Mouse (Mus musculus) limb, embryonic 14.5 days (tissue): ENCODE measurements around the gene Nosip. TPM values are rescaled to one million over a fixed set of nuclear protein-coding genes. Genes with fewer than 3 reads are reported as not detected.

Experiments
- ATAC-seq: fragments of 200-750 bp; cut with Nextera tagmentation; 2 replicates; pipeline ENCODE4 v1.8.0; 2017; ENCODE audit warnings: low read depth, moderate number of reproducible peaks, moderate TSS enrichment; ENCODE audit not compliant: low FRiP score
- DNase-seq: peaks from one replicate; pipeline ENCODE4 v3.0.0-alpha.2; 2015; ENCODE audit warnings: low spot score
- H3K27ac ChIP-seq: fragments of 300-500 bp; sonication (generic); replicated peaks from 2 replicates; pipeline ENCODE4 v1.5.1; 2014; ENCODE audit warnings: low read depth, mild to moderate bottlenecking, low read length, moderate library complexity, mixed read lengths
- H3K27me3 ChIP-seq: fragments of 300-500 bp; sonication (generic); 2 replicates; pipeline ENCODE4 v1.6.1; 2014; ENCODE audit warnings: low read length, mixed read lengths; ENCODE audit not compliant: control insufficient read depth, insufficient read depth
- H3K36me3 ChIP-seq: fragments of 300-500 bp; sonication (generic); 2 replicates; pipeline ENCODE4 v1.6.1; 2014; ENCODE audit warnings: mild to moderate bottlenecking, low read length, moderate library complexity, mixed read lengths; ENCODE audit not compliant: control insufficient read depth, insufficient read depth
- H3K4me1 ChIP-seq: fragments of 300-500 bp; sonication (generic); 2 replicates; pipeline ENCODE4 v1.6.1; 2014; ENCODE audit warnings: antibody characterized with exemption, low read length, mixed read lengths; ENCODE audit not compliant: control insufficient read depth, insufficient read depth
- H3K4me2 ChIP-seq: fragments of 300-500 bp; sonication (generic); replicated peaks from 2 replicates; pipeline ENCODE4 v1.6.1; 2014; ENCODE audit warnings: low read depth, mild to moderate bottlenecking, low read length, moderate library complexity; ENCODE audit not compliant: severe bottlenecking
- H3K4me3 ChIP-seq: fragments of 300-500 bp; sonication (generic); replicated peaks from 2 replicates; pipeline ENCODE4 v1.5.1; 2014; ENCODE audit warnings: low read length
- H3K9ac ChIP-seq: fragments of 300-500 bp; sonication (generic); 2 replicates; pipeline ENCODE4 v1.6.1; 2014; ENCODE audit warnings: mild to moderate bottlenecking, low read depth, low read length, moderate library complexity; ENCODE audit not compliant: severe bottlenecking
- H3K9me3 ChIP-seq: fragments of 300-500 bp; sonication (generic); 2 replicates; pipeline ENCODE4 v1.6.1; 2016; ENCODE audit warnings: low read length; ENCODE audit not compliant: control insufficient read depth
- POLR2A ChIP-seq: fragments of 200-500 bp; IDR thresholded peaks from 2 replicates; pipeline ENCODE4 v1.8.0; 2012; ENCODE audit warnings: inconsistent platforms, mild to moderate bottlenecking, moderate library complexity, borderline replicate concordance; ENCODE audit not compliant: insufficient read depth, insufficient read length; ENCODE audit errors: extremely low read depth
- WGBS: fragments of 180-500 bp; shearing (Covaris S2); extraction: QIAGEN DNeasy Blood & Tissue Kit; methylation state at CpG from one replicate; pipeline ENCODE4 v1.1.7; 2014; 5-methylcytosine and 5-hydroxymethylcytosine counted together
- polyA plus RNA-seq, 2 experiments: library from polyadenylated mRNA; depleted of rRNA in 1 of 2; stranded (reverse) in 1 of 2; unstranded in 1 of 2; fragments of >200 nt; fragmentation: Nextera tagmentation in 1 of 2; extraction: Ambion mirVana in 1 of 2; gene quantifications; 2 replicates each; pipeline versions ENCODE4 v1.2.1 to v1.2.3; 2012 to 2014

Nosip gene
- polyA plus RNA-seq, 2 experiments, result 68.1 to 82.7 TPM

DNA sequence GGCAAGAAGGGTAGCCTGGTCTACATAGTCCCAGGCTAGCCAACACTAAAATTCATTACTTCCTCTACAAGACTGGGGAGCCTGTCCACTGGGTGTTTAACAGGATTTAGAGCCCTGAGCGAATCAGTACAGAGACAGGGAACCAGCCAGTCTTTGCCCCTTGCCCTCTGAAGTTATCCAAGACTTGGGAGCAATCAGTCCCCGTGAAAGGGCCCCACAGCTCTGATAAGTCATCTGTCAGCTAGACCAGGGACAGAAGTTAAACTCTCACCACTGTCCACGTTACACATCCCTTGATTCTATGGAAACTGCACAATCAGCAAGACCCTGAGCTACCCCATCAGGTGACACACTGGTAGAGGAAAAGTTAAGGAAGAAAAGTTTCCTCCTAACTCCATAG is 50.3 kb downstream of the Nosip start:
- H3K4me3 ChIP-seq, result no peak overlapping the region
- no peaks in the 10 kb centered on the region for H3K27me3 ChIP-seq
- WGBS, result 50% methylated on average over 3 of the region's 3 CpGs
- no peaks in the 10 kb centered on the region for H3K36me3 ChIP-seq
- no peak for TF ChIP-seq POLR2A
- DNase-seq (no peak), ATAC-seq (no peak)
- H3K27ac ChIP-seq, result no peak overlapping the region
- no peaks in the 10 kb centered on the region for H3K9me3 ChIP-seq
- no peak overlapping the region for H3K4me2 ChIP-seq
- H3K4me1 ChIP-seq, result no peaks in the 10 kb centered on the region
- H3K9ac ChIP-seq, result no peak overlapping the region

DNA sequence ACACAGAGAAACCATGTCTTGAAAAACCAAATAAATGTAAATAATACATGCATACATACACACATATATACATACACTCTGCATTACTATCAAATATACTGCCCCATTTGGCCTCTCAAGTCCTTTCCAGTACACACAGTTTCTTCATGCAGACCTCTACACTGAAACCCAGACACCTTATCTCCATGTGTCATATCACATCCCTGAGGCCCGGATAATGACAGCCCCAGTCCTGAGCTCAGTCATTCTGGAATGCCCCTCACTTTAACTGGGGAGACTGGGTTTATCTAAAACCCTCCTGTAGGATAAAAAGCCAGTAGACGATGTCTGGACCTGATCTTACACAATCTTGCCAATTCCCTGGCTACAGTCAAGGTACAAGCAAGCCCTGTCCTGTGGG is 51.2 kb downstream of the Nosip start:
- Histone ChIP-seq H3K4me1 (no peaks in the 10 kb centered on the region), H3K9ac (no peak overlapping the region), H3K27me3 (no peaks in the 10 kb centered on the region), H3K9me3 (no peaks in the 10 kb centered on the region), H3K36me3 (0 out of 2 replicates have a peak, but pooled peaks cover 2% of the 10 kb centered on the region), H3K4me2 (no peak overlapping the region), H3K27ac (no peak overlapping the region), H3K4me3 (no peak overlapping the region)
- ATAC-seq (no peak), DNase-seq (no peak)
- TF ChIP-seq POLR2A, result no peak
- 72% methylated on average over 2 of the region's 2 CpGs for WGBS

DNA sequence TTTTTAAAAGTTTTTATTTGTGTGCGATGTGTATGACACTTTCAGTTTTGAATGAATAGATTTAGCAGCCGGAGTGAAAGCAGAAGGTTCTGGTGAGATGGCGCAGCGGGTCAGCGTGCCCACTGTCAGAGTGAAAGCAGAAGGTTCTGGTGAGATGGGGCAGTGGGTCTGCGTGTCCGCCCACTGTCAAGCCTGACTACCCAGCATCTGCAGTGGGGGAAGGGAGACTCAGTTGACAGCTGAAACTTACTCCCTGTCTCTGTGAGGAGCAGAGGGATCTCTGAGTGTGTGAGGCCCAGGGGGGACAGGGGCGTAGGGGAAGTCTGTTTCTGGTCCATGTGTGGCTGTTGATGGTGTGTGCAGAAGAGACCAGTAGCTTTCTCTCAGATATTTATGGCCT is 55.3 kb downstream of the Nosip start:
- Histone ChIP-seq H3K4me3 (no peak overlapping the region), H3K9me3 (no peaks in the 10 kb centered on the region), H3K36me3 (peaks cover 39% of the 10 kb centered on the region), H3K27me3 (no peaks in the 10 kb centered on the region), H3K4me2 (no peak overlapping the region), H3K9ac (no peak overlapping the region), H3K27ac (no peak overlapping the region), H3K4me1 (0 out of 2 replicates have a peak, but pooled peaks cover 4% of the 10 kb centered on the region)
- no peak for ATAC-seq
- WGBS, result 82% methylated on average over 8 of the region's 8 CpGs
- no peak for TF ChIP-seq POLR2A
- no peak for DNase-seq

DNA sequence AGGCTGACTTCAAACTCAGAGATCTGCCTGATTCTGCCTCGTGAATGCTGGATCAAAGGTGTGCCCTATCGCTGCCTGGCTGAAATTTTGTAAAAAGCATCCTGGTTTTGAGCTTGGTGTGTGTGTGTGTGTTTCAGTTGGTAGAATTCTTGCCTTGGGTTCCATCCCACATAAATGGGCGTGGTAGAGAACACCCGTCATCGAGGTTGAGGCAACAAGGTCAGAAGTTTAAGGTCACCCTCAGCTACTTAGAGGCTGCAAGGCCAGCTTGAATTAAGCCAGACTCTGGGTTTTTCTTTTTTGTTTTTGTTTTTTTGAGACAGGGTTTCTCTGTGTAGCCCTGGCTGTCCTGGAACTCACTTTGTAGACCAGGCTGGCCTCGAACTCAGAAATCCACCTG is 56.1 kb downstream of the Nosip start:
- ATAC-seq, result no peak

DNA sequence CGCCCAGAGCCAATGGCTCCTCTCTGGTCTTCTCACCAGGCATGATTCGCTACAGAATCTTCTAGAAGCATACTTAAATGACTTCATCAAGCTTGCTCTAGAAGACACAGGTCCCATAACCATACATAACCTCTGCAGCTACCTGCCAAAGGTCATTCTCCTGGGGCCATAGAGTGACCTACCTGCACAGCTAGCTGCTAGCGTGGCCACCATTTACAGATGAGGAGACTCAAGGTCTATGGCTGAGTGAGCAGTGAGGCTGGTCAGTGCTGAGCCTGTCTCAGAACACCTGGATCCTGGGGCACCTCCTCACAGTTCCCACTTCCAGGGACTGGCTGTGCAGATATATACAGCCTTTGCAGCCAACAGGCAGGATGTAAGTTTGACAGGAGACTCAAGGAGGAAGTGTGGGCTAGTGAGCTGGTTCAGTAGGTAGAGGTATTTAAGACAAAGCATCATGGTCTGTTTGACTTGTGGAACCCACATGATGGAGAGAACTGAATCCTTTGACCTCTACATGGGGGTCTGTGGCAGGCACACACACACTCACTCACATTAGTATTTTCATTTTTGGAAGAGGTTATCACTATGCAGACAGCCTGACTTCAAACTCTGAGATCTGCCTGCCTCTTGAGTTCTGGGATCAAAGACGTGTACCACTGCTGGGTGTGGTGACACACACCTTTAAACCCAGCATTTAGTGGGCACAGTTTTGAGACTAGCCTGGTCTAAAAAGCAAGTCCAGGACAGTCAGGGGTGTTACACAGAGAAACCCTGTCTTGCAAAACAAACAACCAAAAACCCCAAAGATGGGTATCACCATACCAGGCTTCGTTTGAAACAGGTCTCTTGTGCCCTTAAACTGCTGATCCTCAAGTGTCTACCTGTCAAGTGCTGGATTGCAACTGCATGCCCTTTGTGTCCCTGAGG is 57.8 kb downstream of the Nosip start:
- no peak overlapping the region for H3K4me2 ChIP-seq
- WGBS, result 85% methylated on average over 5 of the region's 5 CpGs
- no peak overlapping the region for H3K4me3 ChIP-seq
- no peak for TF ChIP-seq POLR2A
- no peaks in the 10 kb centered on the region for H3K9me3 ChIP-seq
- peaks cover 13% of the 10 kb centered on the region for H3K4me1 ChIP-seq
- ATAC-seq (no peak), DNase-seq (no peak)
- no peak overlapping the region for H3K27ac ChIP-seq
- H3K27me3 ChIP-seq, result no peaks in the 10 kb centered on the region
- no peak overlapping the region for H3K9ac ChIP-seq
- H3K36me3 ChIP-seq, result peaks cover 51% of the 10 kb centered on the region

More for the DNA sequence above, 56.1 kb downstream of the Nosip start:
- H3K27ac ChIP-seq, result no peak overlapping the region
- no peak overlapping the region for H3K4me3 ChIP-seq
- no peaks in the 10 kb centered on the region for H3K27me3 ChIP-seq
- no peak for TF ChIP-seq POLR2A
- H3K4me1 ChIP-seq, result peaks cover 9% of the 10 kb centered on the region
- WGBS, result 84% methylated on average over 6 of the region's 6 CpGs
- H3K36me3 ChIP-seq, result peaks cover 46% of the 10 kb centered on the region
- H3K4me2 ChIP-seq, result no peak overlapping the region
- no peak for DNase-seq
- H3K9ac ChIP-seq, result no peak overlapping the region
- H3K9me3 ChIP-seq, result no peaks in the 10 kb centered on the region
